Mouse (Mus musculus) gastrocnemius, adult 8-10 months (tissue): Measurements from ENCODE around the gene Klf13. TPM values are rescaled to one million over a fixed set of nuclear protein-coding genes. Genes with fewer than 3 reads are reported as not detected.

ENCODE experiments used
- total RNA-seq, 4 experiments: library from RNA; stranded (reverse); gene quantifications; 2 replicates each; pipeline ENCODE4 v1.2.4; 2022

Klf13 gene
- total RNA-seq, 4 experiments from 2014 or later = 35.8 to 65.5 (median 41.6) TPM

Other genes with a start within 250 kb of the Klf13 start
- gene E030018B13Rik, start 22.1 kb downstream of the Klf13 start, total RNA-seq = not detected
- gene Trpm1, start 214.9 kb upstream of the Klf13 start, total RNA-seq = under 1 TPM; 0.10 to 0.40 (median 0.30) TPM